Mouse (Mus musculus) kidney, adult 18-20 months (tissue): ENCODE data around the gene Rinl.

Experiments used
- DNase-seq: peaks from one replicate; pipeline ENCODE4 v3.0.0; 2021

Gene Rinl

GRCm38 (mm10) chr7:28810107-28811066, 21.6 kb downstream of the Rinl start:
- DNase-seq: peak; percentile 98

- peak; percentile 90 for DNase-seq
Measured at GRCm38 (mm10) chr7:28811228-28811627, 22.5 kb downstream of the Rinl start.

- no peak for DNase-seq
Measured at GRCm38 (mm10) chr7:28811640-28812275, 23.0 kb downstream of the Rinl start.

- peak; percentile 31 for DNase-seq
Measured at GRCm38 (mm10) chr7:28812436-28812835, 23.7 kb downstream of the Rinl start.

GRCm38 (mm10) chr7:28812949-28813348, 24.2 kb downstream of the Rinl start:
- DNase-seq: no peak

- no peak for DNase-seq
Measured at GRCm38 (mm10) chr7:28814306-28815034, 25.7 kb downstream of the Rinl start.

GRCm38 (mm10) chr7:28815230-28815629, 26.5 kb downstream of the Rinl start:
- DNase-seq: no peak

GRCm38 (mm10) chr7:28816201-28816600, 27.4 kb downstream of the Rinl start:
- no peak for DNase-seq

GRCm38 (mm10) chr7:28816920-28817319, 28.2 kb downstream of the Rinl start:
- no peak for DNase-seq

GRCm38 (mm10) chr7:28817524-28817923, 28.8 kb downstream of the Rinl start:
- DNase-seq: no peak

- DNase-seq: no peak
Measured at GRCm38 (mm10) chr7:28817957-28818356, 29.2 kb downstream of the Rinl start.

- DNase-seq: no peak
Measured at GRCm38 (mm10) chr7:28818436-28818835, 29.7 kb downstream of the Rinl start.

- no peak for DNase-seq
Measured at GRCm38 (mm10) chr7:28818861-28819452, 30.2 kb downstream of the Rinl start.

GRCm38 (mm10) chr7:28819571-28819970, 30.8 kb downstream of the Rinl start:
- DNase-seq: no peak

GRCm38 (mm10) chr7:28820358-28821260, 31.8 kb downstream of the Rinl start:
- DNase-seq: peak; percentile 55

- peak; percentile 50 for DNase-seq
Measured at GRCm38 (mm10) chr7:28821261-28821831, 32.6 kb downstream of the Rinl start.

- no peak for DNase-seq
Measured at GRCm38 (mm10) chr7:28822556-28822955, 33.8 kb downstream of the Rinl start.

- peak; percentile 44 for DNase-seq
Measured at GRCm38 (mm10) chr7:28822993-28823903, 34.5 kb downstream of the Rinl start.

GRCm38 (mm10) chr7:28823932-28824331, 35.2 kb downstream of the Rinl start:
- no peak for DNase-seq

GRCm38 (mm10) chr7:28824941-28825685, 36.3 kb downstream of the Rinl start, which contains the start of gene Ech1:
Gene Ech1 (plus strand): TSS chr7:28825217.
- peak; percentile 94 for DNase-seq
